19 mouse cellular contexts compared by ENCODE assay signal in genomic region chr1:149672571-149672970, GRCm38 (mm10).
DNase-seq lines count a peak whose midpoint lies in the region; ATAC-seq lines count a peak whose summit lies in the region.
"Had no signal": no experiment of that assay in that cellular context is flagged by ENCODE, and none has a peak within 500 bp of the region (broad histone marks: within the 10 kb centered on the region; RNA-seq: fewer than 3 reads in every experiment).

No protein-coding gene starts in this region.

- DNase-seq in cerebellum, adult 11-12 months = no peak
- peak; percentile 24 for DNase-seq in cerebellum, adult 9-11 months
- DNase-seq in cerebellum, adult 9-10 months = no peak
- peak; percentile 1 for DNase-seq in left cerebral cortex, postnatal 4 days
- DNase-seq in left cerebral cortex, postnatal 36 days (ENCODE audit: low spot score in 2 of 2) = no peak
- no peak for DNase-seq in gastrocnemius, postnatal 4 days (ENCODE audit: low spot score in 2 of 2)
- no peak for DNase-seq in layer of hippocampus, postnatal 36 days
- DNase-seq: adrenal gland, postnatal 10 days; adrenal gland, postnatal 36 days; embryo, embryonic 11 days; gastrocnemius, adult 2 months; gastrocnemius, postnatal 14 days; kidney, adult 18-20 months; kidney, adult 9 months had no signal

- intact Hi-C loops in left cerebral cortex, postnatal 4 days (cut with DNase I) = no loop called here
- intact Hi-C loops in left cerebral cortex, postnatal 36 days (cut with DNase I) = no loop called here

- peak; percentile 4; the same call in 1 of the 2 replicates for ATAC-seq in cerebellum, adult (ENCODE audit: insufficient number of reproducible peaks, low FRiP score, low TSS enrichment)
- ATAC-seq: forebrain, postnatal 0 days; inflammation-experienced regulatory T-cells, adult 6 months; intestine, embryonic 16.5 days; Patski had no signal

Comparison
In these comparisons a context has a peak if more than half of its experiments do, and no peak if none do; other contexts are left out.
1. DNase-seq: peak in cerebellum, adult 9-11 months (single experiment) and left cerebral cortex, postnatal 4 days (single experiment); none in cerebellum, adult 11-12 months (single experiment), cerebellum, adult 9-10 months (single experiment), left cerebral cortex, postnatal 36 days (0 of 2), gastrocnemius, postnatal 4 days (0 of 2) and layer of hippocampus, postnatal 36 days (0 of 2).